Mouse (Mus musculus) c-Kit-negative CD71-positive TER-119-positive erythroid progenitor cells, embryonic 14.5 days (primary cell): Measurements from ENCODE around the gene Tmem175.

Experiments used
- DNase-seq: peaks from one replicate; pipeline ENCODE4 v3.0.0-alpha.2; 2013; ENCODE audit warnings: low read depth, low spot score

The Tmem175 gene

GRCm38 (mm10) chr5:108677605-108678295 lies 48.2 kb downstream of the Tmem175 start:
- no peak for DNase-seq

GRCm38 (mm10) chr5:108678296-108678854 lies 48.8 kb downstream of the Tmem175 start:
- no peak for DNase-seq

GRCm38 (mm10) chr5:108679909-108680308 lies 50.3 kb downstream of the Tmem175 start:
- DNase-seq = no peak

GRCm38 (mm10) chr5:108680871-108681270 lies 51.3 kb downstream of the Tmem175 start:
- no peak for DNase-seq

GRCm38 (mm10) chr5:108689091-108689490 lies 59.5 kb downstream of the Tmem175 start:
- no peak for DNase-seq

- DNase-seq = no peak
Observed at GRCm38 (mm10) chr5:108691152-108691551, 61.6 kb downstream of the Tmem175 start.

GRCm38 (mm10) chr5:108692271-108692670 lies 62.7 kb downstream of the Tmem175 start, which contains the start of gene Fgfrl1:
TSS of gene Fgfrl1 (plus strand) at chr5:108692382.
- no peak for DNase-seq

- peak; percentile 81 for DNase-seq
Observed at GRCm38 (mm10) chr5:108693872-108694288, 64.3 kb downstream of the Tmem175 start.

- no peak for DNase-seq
Observed at GRCm38 (mm10) chr5:108694352-108695261, 65.0 kb downstream of the Tmem175 start.

GRCm38 (mm10) chr5:108695861-108696260 lies 66.3 kb downstream of the Tmem175 start:
- no peak for DNase-seq

GRCm38 (mm10) chr5:108696542-108696941 lies 67.0 kb downstream of the Tmem175 start:
- no peak for DNase-seq

- no peak for DNase-seq
Observed at GRCm38 (mm10) chr5:108697341-108697753, 67.8 kb downstream of the Tmem175 start.
